Mouse (Mus musculus) frontal cortex, postnatal 25 days (tissue): ENCODE data around the gene Pced1b.
A peak's percentile ranks its signal among the peaks of the same experiment; 100 is the strongest.
"Not testable (repeated sequence)": the region's sequence is repeated elsewhere in the genome, so short reads cannot be mapped to it uniquely, and the experiment has no call there.

ENCODE experiments used
- DNase-seq, 2 experiments: peaks; one replicate each; pipeline ENCODE4 v3.0.0; 2022; ENCODE audit warnings: low spot score in 2 of 2

Gene Pced1b

DNA sequence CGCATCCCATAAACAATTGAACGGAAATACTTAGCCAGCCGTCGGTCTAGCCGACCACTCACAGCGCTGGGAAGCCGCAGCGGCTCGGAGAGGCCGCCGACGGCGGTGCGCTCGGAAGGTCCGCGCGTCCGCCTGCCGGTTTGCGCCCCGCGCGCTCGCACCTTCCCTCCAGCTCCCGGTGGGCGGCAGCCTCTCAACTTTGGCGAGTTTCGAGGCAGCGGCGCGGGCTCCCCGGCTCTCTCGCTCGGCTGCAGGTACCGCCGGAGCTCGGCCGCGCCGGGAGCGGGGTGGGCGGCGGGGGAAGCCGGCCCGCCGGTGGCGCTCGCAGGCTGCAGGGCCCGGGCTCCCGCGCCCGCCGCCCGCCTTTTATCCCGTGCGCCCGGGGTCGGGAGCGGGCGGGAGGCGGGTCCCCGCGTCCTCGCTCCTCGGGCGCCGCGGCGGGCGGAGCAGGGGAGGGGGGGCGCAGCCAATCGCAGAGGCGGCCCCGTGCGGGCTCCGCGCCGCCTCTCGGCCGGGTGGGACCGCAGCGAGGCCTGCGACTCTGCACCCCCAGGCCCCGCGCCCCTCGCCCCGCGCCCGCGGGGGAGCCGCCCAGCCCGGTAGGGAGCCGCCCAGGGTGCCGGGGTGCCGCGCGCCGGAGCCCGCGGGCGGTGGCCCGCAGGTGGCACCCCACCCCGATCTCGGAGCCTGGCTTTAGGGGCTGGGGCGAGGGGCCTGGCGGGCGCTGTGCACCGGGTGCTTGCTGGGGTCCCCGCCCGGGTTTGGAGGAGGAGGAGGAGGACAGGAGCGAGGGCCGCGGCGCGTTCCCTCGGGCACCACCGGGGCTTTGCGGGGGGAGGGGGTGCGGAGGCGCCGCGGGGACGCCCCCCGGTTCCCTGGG, at the start of gene Pced1b, which contains the start of gene Amigo2:
Pced1b (plus strand) TSS at position 197 of the 880 bp plus-strand sequence.
Amigo2 (minus strand) TSS at position 377 of the 880 bp plus-strand sequence.
- DNase-seq = peak; percentile 14 to 24

DNA sequence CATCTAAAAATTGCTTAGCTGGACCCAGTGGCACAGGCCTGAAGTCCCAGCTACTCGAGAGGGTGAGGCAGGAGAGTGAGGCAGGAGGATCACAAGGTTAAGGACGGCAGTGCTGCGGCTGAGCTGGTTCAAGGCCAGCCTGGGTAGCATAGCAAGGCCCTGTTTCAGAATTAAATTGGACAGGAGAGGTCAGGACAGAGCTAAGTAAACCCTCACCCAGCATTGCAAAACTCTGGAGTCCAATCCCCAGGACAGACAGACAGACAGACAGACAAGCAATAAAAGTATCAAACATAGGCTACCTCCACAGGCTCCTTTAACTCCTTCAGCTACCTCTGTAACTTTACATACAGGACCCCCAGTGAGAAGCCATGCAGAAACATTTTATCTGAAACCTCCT, 42.0 kb upstream of the Pced1b start:
- no peak for DNase-seq

DNA sequence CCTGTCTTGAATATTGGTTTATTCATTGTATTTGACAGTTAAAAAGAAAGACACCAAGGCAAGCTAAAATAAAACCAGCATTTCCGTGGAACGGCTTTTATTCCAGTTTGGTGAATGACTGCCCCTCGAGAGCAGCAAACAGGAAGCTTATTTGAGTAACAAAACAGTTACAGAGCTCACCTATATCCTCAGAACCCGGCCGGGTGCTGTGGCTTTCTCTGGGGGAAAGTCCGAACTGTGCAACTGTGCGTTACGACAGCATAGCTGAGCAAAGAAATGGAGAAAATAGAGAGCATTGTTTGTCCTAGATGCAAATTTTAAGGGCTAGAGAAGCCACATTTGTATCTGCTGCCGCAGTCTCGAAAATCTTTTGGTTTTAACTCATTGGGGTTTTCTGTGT, 41.1 kb upstream of the Pced1b start:
- DNase-seq = no peak

DNA sequence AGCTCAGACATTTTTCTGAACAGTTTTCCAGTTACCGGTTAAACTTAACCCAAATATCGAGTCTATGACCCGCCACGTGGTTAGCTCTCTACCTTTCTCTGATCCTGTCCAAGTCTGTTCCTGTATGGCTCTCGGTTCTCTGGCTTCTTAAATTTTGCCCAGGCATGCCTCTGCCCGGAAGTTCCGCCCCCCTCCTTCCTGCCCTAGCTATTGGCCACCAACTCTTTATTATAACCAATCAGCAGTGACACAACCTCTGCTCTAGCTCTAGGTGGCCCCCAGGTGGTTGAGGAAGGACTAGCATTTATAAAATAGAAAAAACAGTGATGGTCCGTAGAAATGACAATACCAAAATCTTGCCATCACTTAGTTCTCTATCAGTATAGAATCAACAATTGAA, 40.4 kb upstream of the Pced1b start:
- DNase-seq = no peak

DNA sequence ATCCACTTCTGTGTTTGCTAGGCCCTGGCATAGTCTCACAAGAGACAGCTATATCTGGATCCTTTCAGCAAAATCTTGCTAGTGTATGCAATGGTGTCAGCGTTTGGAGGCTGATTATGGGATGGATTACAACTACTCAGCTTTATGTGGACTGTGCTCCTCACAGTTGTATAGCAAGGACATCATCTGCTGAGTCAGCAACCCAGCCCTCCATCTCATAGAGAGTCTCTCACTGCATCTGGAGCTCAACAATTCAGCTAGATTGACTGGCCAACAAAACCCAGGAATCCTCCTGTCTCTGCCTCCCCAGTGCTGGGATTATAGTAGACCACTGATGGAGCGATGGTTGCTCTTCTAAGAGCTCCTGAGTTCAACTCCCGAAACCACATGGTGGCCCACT, 37.2 kb upstream of the Pced1b start:
- DNase-seq = not testable (repeated sequence)

DNA sequence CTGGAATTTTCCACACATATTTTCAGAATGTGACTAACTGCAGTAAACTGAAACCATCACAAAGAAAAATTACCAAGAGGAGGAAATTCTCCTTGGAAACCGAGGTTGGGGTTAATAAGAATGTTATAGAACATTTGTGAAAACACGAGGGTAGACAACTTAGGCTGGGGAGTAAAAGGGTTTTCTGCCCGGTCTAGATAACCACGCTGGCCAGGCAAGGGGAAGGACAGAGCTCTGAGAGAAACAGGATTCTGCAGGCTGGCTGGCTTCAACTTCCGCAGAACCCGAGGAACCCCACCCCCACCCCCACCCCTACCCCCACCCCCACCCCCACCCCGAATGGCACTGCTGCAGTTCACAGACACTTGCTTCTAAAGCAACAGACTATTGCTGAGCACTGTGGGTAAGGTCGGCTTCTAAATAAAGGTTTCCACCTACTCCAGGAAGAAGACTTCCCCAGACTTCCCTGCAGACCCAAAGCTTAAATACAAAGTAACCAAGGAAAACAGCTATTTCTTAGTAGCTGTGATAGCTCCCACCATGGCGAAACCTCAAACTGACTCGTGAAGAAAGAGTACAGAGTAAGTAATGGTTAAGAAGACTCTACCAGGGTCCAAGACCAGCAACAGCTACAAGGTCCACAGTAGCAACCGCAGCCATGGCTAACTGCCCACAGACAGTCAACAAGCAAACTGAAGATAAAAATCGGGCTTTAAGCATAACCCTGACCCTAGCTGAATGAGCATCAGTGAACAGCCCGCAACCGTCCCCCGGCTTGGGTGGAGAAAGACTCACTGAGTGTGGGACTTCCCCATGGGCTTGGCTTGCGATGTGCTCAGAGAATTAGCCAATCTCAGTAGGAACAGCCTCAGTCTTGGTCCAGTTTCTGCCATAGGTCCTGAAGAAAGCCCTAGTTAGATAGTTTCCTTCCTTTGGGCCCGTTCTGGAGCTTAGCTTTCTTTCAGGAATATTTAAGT, 34.1 kb upstream of the Pced1b start:
- no peak for DNase-seq

DNA sequence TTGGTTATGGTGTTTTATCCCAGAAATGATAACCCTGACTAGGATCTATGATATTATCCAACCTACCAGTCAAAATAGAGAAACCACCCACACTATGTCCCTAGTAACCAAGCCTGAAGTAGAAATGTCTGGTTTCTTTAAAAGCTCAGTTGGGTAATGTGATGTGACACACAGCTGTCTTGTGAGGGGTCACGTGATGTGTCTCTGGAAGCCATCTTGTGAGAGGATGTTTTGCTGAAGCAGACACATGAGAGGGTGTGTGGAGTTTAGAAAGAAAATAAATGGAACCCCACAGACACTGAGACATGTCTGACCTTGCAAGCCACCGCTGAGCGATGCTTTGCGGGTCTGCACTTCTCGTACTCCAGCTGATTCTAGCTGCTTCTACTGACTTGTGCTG, 30.1 kb upstream of the Pced1b start:
- no peak for DNase-seq

DNA sequence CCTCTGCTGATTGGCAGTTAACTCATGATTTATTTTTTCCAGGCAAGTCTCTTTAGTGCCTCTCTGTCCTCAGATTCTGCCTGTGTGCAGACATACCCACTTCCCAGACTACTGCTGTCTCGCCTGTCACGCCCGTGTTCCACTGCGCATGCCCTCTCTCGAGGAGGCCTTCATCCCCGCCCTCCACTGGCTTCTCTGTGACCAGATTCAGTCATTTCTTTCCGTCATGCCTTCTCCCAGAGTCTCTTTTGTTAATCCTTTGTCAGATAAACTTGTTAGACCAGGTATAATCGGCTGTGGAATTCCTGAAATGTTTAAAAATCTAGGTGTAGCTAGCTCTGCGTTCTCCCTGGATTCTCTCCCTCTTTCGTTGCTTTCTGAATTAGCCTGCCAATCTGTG, 23.5 kb upstream of the Pced1b start:
- DNase-seq = no peak

DNA sequence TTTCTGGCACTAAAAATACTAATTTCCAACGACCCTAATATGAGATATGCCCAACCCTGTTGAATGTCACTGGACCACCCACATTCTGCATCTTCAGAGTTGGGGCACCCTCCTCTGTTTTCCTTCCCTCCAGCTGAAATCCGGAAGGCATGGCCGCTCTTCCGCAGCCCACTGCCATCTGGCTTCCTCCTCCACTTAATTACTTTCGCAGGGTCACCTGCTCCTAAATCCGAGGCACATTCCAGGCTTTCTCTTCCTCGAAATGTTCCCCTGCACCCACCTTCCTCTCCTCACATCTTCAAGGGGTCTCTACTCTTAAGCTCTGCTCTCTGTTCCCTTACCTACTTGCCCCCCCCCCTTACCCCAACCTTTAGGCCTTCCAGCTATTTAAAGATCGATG, 22.9 kb upstream of the Pced1b start:
- no peak for DNase-seq

DNA sequence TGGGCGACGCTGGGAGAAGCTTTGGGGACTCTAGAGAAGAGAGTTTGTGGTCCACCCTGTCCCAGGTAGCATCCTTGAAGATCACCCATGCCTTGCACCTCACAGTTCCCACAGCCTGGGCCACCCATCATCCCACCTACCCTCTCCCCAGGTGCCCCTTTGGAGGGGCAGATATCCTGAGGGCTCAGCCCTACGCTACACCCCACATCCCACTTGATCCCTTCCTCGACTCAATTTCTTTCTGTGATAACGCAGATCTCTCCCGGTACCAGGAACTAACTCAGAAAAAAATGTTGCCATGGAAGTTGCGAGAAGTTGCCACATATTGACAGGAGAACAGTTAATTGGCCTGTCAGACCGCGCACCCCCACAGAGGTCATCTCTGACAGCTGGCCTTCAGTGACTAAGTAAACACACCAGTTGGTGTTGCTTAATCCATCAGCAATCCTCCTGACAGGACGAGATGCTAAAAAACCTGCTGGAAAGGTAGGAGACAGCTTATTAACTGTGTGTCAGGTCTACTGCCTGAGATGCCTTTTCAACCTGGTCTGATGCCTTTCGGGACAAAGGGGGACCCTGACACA, 17.3 kb upstream of the Pced1b start:
- no peak for DNase-seq

DNA sequence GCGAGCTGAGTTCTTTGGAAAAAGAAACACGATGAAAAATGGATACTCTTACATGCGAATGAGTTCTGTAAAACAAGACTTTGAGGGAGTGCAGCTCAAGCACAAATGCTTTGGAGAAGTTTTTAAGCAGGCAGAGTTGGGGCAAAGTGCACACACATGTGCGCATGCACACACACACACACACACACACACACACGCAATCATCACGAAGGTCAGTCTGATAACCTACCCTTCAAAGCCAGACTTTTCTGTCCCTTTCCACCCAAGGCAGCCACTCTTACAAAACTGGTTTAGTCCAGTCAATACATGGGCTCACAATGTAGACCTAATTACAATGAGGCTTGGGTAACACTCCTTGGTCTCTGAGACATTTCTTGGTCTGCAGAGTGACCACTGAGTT, 12.8 kb upstream of the Pced1b start:
- DNase-seq = no peak

DNA sequence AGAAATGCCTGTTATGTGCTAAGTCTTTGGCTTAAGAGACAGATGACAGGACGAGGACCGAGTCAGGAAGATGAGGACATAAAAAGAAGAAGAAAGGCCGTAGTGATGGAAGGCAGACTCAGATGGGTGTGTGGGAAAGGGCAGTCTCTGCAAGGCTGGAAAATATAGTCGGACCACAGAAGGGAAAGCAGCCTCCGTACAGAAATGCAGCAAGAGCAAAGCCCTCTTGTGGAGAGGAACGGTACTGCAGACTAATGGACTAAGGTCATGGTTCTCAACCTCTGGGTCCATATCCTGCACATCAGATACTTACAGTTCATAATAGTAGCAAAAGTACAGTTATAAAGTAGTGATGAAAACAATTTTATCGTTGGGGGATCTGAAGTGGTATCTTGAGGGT, 11.7 kb upstream of the Pced1b start:
- peak in 1 of 2 experiments; percentile 27 for DNase-seq

DNA sequence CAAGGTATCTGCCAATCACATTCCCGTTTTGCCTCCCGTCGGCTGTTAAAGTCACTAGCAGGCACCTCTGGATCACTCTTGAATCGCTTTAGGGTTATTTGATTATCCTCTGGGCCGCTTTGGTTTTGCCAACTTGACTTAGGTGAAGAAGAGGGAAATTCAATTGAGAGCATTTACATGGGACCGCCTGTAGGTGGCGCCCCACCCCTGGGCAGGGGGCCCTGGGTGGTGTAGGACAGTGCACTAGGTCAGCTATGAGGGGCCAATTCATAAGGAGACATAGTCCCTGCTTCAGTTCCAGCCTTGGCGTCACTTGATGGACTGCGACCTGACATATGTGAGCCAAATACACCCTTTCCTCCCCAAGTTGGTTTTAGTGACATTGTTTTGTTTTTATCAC, 10.0 kb upstream of the Pced1b start:
- DNase-seq = no peak

DNA sequence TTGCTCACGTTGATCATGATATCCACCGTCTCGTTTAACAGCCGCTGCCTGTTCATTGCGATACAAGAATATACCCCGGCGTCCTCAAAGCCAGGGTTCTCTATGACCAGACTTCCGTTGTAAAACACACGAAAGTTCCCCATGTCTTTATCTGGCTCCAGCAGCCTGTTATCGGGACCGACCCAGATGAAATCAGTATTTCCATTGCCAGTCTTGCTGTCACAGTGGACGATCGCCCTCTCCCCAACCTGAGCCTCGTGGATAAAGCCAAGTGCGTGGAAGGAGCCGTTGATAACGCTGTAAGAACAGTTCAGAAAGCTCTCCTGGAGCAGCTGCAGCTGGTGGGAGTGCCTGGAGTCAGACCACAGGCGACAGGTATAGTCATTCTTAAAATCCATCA, 1.5 kb upstream of the Pced1b start:
- no peak for DNase-seq

DNA sequence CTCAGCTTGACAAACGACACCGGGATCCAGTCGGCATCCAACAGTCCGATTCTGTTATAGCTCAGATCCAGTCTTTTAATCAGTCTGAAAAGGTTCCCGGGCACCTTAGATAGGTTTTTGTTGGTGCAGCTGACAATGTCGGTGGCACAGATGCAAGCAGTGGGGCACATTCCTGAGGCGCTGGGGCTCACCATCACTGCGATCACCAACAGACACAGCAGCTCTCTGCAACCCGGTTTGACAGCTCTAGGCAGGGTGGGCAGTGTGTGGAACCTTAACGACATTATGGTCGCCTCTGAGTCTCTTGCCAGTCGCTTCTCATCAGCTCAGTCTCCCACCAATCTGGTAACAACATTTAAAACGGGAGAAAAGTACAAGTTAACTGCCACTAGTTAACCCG, 651 bp upstream of the Pced1b start:
- DNase-seq = no peak

DNA sequence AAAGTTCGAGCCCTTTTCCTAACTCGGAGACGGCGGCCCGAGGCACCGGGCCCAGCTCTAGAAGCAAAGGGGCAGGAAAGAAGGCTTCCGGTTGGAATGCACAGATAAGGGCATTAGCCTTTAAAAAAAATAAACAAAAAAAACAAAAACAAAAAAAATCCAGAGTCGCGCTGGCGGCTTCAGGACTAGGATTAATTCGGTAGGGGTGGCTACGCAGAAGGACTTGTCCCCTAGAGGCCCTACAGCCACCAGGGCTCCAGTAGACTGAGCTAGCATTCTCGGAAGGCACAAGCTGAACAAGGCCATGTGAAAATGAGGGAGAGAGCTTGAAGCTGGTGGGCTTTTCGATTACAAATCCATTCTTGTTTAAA, 869 bp downstream of the Pced1b start:
- no peak for DNase-seq

DNA sequence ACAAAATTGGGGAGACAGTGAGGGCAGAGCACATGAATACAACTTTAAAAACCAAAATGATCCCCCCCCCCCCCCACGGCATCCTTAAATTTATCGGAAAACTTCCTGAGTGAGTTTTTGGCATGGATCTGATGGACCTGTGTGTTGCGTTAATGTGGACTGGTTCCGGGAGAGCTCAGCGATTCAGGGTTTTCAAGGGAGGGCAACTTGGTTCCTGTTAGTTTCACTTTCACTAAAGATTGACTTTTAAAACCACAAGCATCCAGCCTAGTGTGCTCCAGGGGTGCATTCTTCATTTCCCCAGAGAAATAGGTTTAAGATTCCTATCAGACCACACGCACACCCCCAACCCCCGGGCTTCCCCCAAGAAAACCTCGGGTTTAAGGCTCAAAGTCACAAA, 1.4 kb downstream of the Pced1b start:
- no peak for DNase-seq

DNA sequence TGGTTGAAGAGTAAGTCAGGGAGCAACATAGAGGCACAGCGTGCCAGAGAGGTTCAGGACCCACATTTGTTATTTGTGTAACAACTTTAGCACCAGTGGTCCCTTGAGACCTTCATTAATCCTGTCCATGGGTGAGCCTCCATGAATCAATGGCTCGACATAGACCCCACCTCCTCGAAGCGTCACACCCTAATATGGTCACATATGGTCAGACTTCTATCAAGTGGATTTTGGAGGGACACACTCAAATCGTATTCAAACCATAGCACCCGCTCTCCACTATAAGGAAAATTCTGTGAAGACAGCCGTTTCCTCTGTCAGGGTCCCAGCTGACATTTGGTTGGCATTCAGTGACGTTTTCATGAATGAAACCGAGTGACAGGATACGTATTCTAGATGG, 2.4 kb downstream of the Pced1b start:
- no peak for DNase-seq

DNA sequence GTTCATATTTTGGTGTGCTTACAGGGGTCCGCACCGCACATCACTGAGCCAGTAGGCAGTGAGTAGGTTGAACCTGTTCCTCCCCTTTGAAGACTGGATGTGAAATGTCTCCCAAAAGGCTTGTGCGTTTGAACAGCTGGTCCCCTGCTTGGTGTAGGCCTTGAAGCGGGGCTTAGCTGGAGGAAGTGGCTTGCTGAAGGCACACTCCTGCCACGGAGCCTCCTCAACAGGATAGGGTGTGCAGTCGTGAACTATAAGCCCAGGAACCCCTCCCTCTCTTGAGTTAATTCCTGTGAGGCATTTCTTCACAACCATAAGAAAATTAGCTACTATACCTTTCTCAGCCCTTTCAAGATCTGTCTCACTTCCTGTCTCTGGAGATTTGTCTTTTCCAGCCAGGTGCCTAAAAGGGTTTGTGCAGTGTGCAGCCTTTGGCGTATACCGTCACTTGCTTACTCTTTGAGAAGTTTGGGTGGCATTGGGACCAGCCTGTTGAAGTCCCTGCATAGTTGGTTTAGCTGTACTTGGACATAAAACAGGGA, 5.7 kb downstream of the Pced1b start:
- DNase-seq = no peak

DNA sequence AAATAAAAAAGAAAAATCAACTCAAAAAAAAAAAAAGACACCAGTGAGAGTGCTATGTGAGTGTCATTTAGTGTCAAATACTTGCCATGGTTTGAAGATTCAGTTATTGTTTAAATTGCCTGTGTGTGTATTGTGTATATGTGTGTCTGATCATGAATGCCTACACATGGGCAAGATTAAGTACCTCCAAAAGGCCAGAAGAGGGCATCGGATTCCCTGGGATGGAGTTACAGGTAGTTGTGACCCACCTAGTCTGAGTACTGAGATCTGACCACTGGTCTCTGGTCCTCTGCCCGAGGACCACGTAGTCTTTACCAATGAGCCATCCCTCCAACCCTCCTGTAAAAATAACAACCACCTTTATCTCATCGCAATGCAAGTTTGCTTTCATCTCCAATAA, 7.5 kb downstream of the Pced1b start:
- DNase-seq = no peak

DNA sequence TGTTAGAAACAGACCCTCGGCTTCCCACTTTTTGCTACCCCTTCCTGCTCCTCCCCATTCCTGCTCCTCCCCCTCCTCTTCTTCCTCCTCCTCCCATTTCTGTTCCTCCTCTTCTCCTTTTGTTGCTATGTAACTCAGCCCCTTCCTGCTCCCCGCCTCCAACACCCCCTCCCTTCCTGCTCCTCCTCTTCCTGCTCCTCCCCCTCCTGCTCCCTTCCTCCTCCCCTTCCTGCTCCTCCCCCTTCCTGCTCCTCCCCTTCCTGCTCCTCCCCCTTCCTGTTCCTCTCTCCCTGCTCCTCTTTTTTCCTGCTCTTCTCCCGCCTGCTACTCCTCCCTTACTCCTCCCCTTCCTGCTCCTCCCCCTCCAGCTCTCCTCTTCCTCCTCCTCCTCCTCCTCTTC, 8.9 kb downstream of the Pced1b start:
- DNase-seq = no peak

DNA sequence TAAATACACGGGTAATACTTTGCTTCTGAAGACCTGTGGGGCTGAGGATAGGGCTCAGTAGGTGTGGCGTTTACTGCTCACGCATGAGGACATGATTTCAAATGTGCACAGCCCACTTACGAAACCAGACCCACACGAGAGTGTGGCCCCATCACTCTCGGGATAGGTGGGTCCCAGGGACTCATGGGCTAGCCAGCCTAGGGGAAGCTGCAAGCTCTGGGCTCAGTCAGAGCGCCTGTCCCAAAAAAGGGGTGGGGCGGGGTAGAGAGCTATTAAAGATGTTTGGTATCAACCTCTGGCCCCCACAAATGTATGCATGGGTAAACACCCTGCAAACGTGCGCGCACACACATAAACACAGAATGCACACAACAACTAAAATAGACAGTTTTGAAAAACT, 9.5 kb downstream of the Pced1b start:
- DNase-seq = no peak
